Mouse (Mus musculus): Measurements from ENCODE around the gene Abcf1. TPM values are rescaled to one million over a fixed set of nuclear protein-coding genes. Genes with fewer than 3 reads are reported as not detected.

Abcf1 gene
- polyA plus RNA-seq, 1 experiment from 2014 or later = 87.8 TPM

GRCm38 (mm10) chr17:35997713-35998510, 28.4 kb upstream of the Abcf1 start:
- 0 out of 2 replicates have a peak overlapping the region, but pooled peaks have one; percentile 4 for H3K9ac ChIP-seq
- ATAC-seq (ENCODE audit: borderline replicate concordance, extremely low read depth, low FRiP score, low TSS enrichment) = no peak

GRCm38 (mm10) chr17:35996949-35997348, 27.4 kb upstream of the Abcf1 start:
- peaks cover 19% of the 10 kb centered on the region for H3K4me1 ChIP-seq
- H3K36me3 ChIP-seq = no peaks in the 10 kb centered on the region
- H3K27ac ChIP-seq = no peak overlapping the region
- no peaks in the 10 kb centered on the region for H3K27me3 ChIP-seq
- H3K4me3 ChIP-seq = no peak overlapping the region
- ATAC-seq (ENCODE audit: borderline replicate concordance, extremely low read depth, low FRiP score, low TSS enrichment) = peak; percentile 55; the same call in 1 of the 2 replicates
- H3K4me2 ChIP-seq = no peak overlapping the region
- H3K9me3 ChIP-seq = no peaks in the 10 kb centered on the region
- 1% methylated on average over 11 of the region's 11 CpGs for WGBS
- H3K9ac ChIP-seq = no peak overlapping the region

More at GRCm38 (mm10) chr17:35997713-35998510, 28.4 kb upstream of the Abcf1 start:
- 49% methylated on average over 12 of the region's 12 CpGs for WGBS
- Histone ChIP-seq H3K27ac (no peak overlapping the region), H3K9me3 (no peaks in the 10 kb centered on the region), H3K4me1 (peaks cover 19% of the 10 kb centered on the region), H3K4me3 (no peak overlapping the region), H3K36me3 (no peaks in the 10 kb centered on the region), H3K4me2 (no peak overlapping the region), H3K27me3 (no peaks in the 10 kb centered on the region)

DNA sequence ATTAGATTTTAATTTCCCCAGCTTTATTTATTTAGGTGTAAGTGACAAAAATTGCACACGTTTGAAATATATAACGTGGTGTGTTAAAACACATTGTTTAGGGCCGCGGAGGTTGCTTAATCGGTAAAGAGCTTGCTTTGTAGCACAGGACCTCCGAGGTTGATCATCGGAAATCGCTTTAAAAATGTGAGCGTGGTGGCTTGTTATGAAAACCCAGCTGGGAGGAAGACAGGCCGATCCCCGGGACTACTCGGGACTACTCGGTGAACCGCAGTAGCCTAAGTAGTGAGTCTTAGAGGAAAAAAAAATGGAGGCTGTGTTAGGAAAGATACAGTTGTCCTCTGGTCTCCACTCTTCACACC, 25.3 kb upstream of the Abcf1 start:
- Histone ChIP-seq H3K4me1 (peaks cover 19% of the 10 kb centered on the region), H3K27ac (no peak overlapping the region; the same call in 1 of the 2 replicates), H3K4me2 (peak overlapping the region; percentile 70), H3K27me3 (no peaks in the 10 kb centered on the region), H3K9me3 (no peaks in the 10 kb centered on the region), H3K9ac (peak overlapping the region; percentile 54), H3K4me3 (peak overlapping the region; percentile 55), H3K36me3 (0 out of 2 replicates have a peak, but pooled peaks cover under 1% of the 10 kb centered on the region)
- WGBS = 2% methylated on average over 14 of the region's 14 CpGs
- ATAC-seq (ENCODE audit: borderline replicate concordance, extremely low read depth, low FRiP score, low TSS enrichment) = no peak

DNA sequence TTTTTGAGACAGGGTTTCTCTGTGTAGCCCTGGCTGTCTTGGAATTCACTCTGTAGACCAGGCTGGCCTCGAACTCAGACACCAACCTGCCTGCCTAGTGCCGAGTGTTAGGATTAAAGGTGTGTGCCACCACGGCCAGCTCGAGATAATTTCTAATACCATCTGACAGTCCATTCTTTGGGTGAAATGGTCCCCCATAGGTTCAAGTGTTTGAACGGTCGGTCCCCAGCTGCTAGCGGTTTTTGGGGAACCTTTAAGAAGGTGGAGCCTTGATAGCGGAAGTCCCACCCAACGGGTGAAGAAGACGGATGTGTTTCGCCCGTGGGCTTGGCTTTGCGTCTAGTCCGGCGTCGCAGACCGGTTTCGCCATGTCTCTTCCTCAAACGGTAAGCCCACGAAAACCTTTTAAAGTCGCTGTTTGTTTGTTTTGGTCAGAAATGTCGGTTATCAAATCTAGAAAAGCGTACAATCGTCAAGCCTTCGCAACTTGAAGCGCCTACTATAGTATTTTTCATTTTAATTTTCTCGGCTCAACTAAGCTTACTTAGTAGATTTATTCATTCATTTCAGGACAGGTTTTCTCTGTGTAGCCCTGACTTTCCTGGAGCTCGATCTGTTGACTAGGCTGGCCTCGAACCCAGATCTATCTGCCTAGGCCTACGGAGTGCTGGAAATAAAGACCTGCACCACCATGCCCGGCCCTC, 24.8 kb upstream of the Abcf1 start:
- H3K9me3 ChIP-seq = no peaks in the 10 kb centered on the region
- H3K4me2 ChIP-seq = peak overlapping the region; percentile 70
- peak overlapping the region; percentile 52; the same call in 1 of the 2 replicates for H3K27ac ChIP-seq
- H3K4me3 ChIP-seq = peak overlapping the region; percentile 55
- H3K9ac ChIP-seq = peak overlapping the region; percentile 54
- WGBS = 4% methylated on average over 31 of the region's 31 CpGs
- ATAC-seq (ENCODE audit: borderline replicate concordance, extremely low read depth, low FRiP score, low TSS enrichment) = peak; percentile 58
- no peaks in the 10 kb centered on the region for H3K27me3 ChIP-seq
- peaks cover 19% of the 10 kb centered on the region for H3K4me1 ChIP-seq
- H3K36me3 ChIP-seq = 0 out of 2 replicates have a peak, but pooled peaks cover 6% of the 10 kb centered on the region

DNA sequence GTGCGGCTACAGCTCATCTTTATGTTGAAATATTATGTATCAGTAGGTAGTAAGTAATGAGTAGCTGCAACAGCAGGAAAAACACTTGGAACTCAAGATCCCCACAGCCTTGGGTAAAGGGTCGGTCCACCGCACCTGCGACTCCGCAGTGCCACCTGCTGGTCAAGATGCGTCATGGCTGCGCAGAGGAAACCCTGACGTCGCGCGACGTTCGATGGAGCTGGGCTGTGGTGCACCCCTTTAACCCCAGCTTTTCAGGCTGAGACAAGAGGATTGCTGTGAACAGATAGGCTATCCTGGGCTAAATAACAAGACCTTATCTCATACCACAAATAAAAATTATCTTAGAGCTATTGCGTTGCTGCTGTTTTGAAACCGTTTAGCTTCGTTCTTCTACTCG, 24.1 kb upstream of the Abcf1 start:
- no peak overlapping the region for H3K9ac ChIP-seq
- peak overlapping the region; percentile 55 for H3K4me3 ChIP-seq
- no peak overlapping the region for H3K27ac ChIP-seq
- H3K27me3 ChIP-seq = no peaks in the 10 kb centered on the region
- 6% methylated on average over 17 of the region's 17 CpGs for WGBS
- H3K36me3 ChIP-seq = peaks cover 10% of the 10 kb centered on the region
- H3K4me1 ChIP-seq = peaks cover 19% of the 10 kb centered on the region
- no peaks in the 10 kb centered on the region for H3K9me3 ChIP-seq
- H3K4me2 ChIP-seq = peak overlapping the region; percentile 70
- peak; percentile 69; the same call in 1 of the 2 replicates for ATAC-seq (ENCODE audit: borderline replicate concordance, extremely low read depth, low FRiP score, low TSS enrichment)

GRCm38 (mm10) chr17:35991781-35992180, 22.2 kb upstream of the Abcf1 start:
- Histone ChIP-seq H3K4me2 (no peak overlapping the region), H3K27ac (no peak overlapping the region), H3K9ac (no peak overlapping the region), H3K9me3 (no peaks in the 10 kb centered on the region), H3K4me1 (peaks cover 10% of the 10 kb centered on the region; the same call in 1 of the 2 replicates), H3K4me3 (no peak overlapping the region), H3K36me3 (peaks cover 29% of the 10 kb centered on the region), H3K27me3 (no peaks in the 10 kb centered on the region)
- ATAC-seq (ENCODE audit: borderline replicate concordance, extremely low read depth, low FRiP score, low TSS enrichment) = no peak
- WGBS = 20% methylated on average over 10 of the region's 10 CpGs

GRCm38 (mm10) chr17:35981776-35982175, 12.2 kb upstream of the Abcf1 start:
- Histone ChIP-seq H3K27ac (no peak overlapping the region), H3K4me3 (no peak overlapping the region), H3K36me3 (peaks cover 40% of the 10 kb centered on the region), H3K4me2 (no peak overlapping the region), H3K9me3 (no peaks in the 10 kb centered on the region), H3K9ac (no peak overlapping the region), H3K4me1 (peaks cover 18% of the 10 kb centered on the region), H3K27me3 (no peaks in the 10 kb centered on the region)
- WGBS = 93% methylated on average over 9 of the region's 9 CpGs
- no peak for ATAC-seq (ENCODE audit: borderline replicate concordance, extremely low read depth, low FRiP score, low TSS enrichment)

DNA sequence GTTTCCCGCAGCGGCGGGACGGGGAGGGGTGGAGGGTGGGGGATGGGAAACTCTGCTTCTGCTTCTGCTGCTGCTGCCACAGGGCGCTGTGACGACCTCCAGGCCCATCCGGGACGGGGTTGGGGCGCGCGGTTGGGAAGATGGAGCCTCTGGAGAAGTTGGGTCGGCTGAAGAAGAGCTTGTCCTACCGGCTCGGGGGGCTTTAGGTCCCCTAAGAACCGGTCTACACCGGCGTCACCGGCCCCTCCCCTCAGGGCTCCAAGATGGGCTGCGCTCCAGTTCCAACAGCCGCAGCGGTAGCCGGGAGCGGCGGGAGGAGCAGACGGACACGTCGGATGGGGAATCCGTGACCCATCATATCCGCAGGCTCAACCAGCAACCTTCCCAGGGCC, 10.8 kb upstream of the Abcf1 start:
- Histone ChIP-seq H3K27me3 (no peaks in the 10 kb centered on the region), H3K4me2 (peak overlapping the region; percentile 78), H3K9me3 (no peaks in the 10 kb centered on the region), H3K27ac (peak overlapping the region; percentile 98), H3K9ac (peak overlapping the region; percentile 80), H3K36me3 (peaks cover 35% of the 10 kb centered on the region), H3K4me1 (peaks cover 18% of the 10 kb centered on the region), H3K4me3 (peak overlapping the region; percentile 90)
- ATAC-seq (ENCODE audit: borderline replicate concordance, extremely low read depth, low FRiP score, low TSS enrichment) = peak; percentile 37; the same call in 1 of the 2 replicates
- WGBS = under 1% methylated on average over 27 of the region's 29 CpGs

GRCm38 (mm10) chr17:35979401-35980362, 10.1 kb upstream of the Abcf1 start, which contains the start of the genes Gnl1 and Prr3:
Gene Gnl1, plus strand, starts transcription at chr17:35979851.
Gene Prr3, minus strand, starts transcription at chr17:35980236.
- Histone ChIP-seq H3K36me3 (peaks cover 33% of the 10 kb centered on the region), H3K27ac (peak within 1 kb of the TSS; percentile 98), H3K9ac (peak within 1 kb of the TSS; percentile 80), H3K4me3 (peak within 1 kb of the TSS; percentile 90), H3K9me3 (no peaks in the 10 kb centered on the region), H3K4me1 (peaks cover 18% of the 10 kb centered on the region), H3K4me2 (peak within 1 kb of the TSS; percentile 78), H3K27me3 (no peaks in the 10 kb centered on the region)
- under 1% methylated on average over 93 of the region's 109 CpGs for WGBS
- peak; percentile 87 for ATAC-seq (ENCODE audit: borderline replicate concordance, extremely low read depth, low FRiP score, low TSS enrichment)

DNA sequence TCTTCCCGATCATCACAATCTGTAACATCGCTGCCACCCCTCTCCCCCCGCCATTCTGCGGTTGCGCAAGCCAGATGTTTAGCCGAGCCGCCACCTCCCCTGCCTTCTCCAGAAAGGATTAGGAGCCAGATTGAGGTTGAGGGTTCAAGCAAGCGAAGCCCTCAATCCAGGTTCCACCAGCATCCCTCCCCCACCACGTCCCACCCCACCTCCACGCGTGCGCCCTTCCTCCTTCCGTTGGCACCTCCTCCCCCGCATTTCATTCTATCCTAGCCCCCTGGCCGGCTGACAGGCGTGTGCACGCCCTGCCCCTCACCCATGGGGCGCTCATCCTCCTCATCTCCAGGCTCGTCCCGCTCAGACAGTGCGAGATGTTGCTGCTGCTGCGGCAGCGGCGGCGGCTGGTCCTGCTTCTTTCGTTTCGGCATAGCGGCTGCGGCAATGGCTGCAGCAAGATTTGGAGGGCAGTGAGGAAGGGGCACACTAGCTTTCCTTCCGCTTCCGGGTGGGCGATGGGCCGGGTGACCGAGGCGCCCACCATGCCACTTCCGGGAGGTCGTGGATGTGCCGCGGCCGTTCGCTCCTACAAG, 9.3 kb upstream of the Abcf1 start:
- Histone ChIP-seq H3K4me1 (peaks cover 18% of the 10 kb centered on the region), H3K36me3 (peaks cover 36% of the 10 kb centered on the region), H3K4me2 (peak overlapping the region; percentile 78), H3K27ac (peak overlapping the region; percentile 98), H3K9ac (peak overlapping the region; percentile 80), H3K4me3 (peak overlapping the region; percentile 90), H3K9me3 (no peaks in the 10 kb centered on the region), H3K27me3 (no peaks in the 10 kb centered on the region)
- WGBS = under 1% methylated on average over 41 of the region's 41 CpGs
- peak; percentile 57 for ATAC-seq (ENCODE audit: borderline replicate concordance, extremely low read depth, low FRiP score, low TSS enrichment)

DNA sequence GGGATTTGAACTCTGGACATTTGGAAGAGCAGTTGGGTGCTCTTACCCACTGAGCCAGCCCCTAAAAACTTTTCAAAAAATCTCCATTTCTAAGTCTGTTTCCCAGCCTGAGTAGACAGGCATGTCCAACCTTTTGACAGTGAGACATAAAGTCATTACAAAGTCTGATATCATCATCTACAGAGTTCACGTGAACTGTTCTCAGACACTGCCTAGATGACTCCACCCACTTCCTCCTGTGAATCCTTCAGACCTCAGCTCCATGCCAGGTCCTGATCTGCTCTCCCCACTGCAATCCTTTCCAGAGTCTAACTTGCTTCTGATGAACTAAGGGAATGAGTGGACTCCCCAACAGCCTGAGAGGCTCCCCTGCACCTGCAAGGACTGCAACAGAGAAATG, 2.6 kb upstream of the Abcf1 start:
- ATAC-seq (ENCODE audit: borderline replicate concordance, extremely low read depth, low FRiP score, low TSS enrichment) = no peak
- Histone ChIP-seq H3K27ac (no peak overlapping the region), H3K4me1 (peaks cover 17% of the 10 kb centered on the region), H3K27me3 (no peaks in the 10 kb centered on the region), H3K9me3 (no peaks in the 10 kb centered on the region), H3K4me2 (no peak overlapping the region), H3K4me3 (no peak overlapping the region), H3K9ac (no peak overlapping the region), H3K36me3 (peaks cover 29% of the 10 kb centered on the region)
- WGBS = 38% methylated on average over 1 of the region's 1 CpGs
